Mouse (Mus musculus) 416B (cell line): ENCODE data around the gene Arntl2.

ENCODE experiments used
- DNase-seq: peaks from one replicate; pipeline ENCODE4 v3.0.0; 2011; ENCODE audit warnings: low read depth

Arntl2 gene

DNA sequence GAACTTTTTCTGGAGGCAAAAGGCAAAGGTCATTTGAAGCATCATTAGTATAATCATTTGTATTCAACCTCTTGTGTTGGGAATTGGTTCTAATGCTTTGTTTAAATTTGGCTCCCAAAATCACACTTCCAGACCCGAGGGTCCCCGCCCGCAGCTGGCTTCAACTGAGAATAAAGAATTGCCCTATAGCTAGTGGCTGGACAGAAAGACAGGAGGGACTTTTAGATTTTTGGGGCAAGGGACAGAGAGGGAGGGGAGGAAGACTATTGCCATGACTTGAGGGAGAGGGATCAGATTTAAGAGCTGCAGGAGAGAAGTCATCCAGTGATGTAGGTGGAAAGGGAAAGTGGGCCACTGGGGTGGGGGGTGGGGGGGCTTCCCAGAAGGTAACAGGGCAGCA is 14.3 kb upstream of the Arntl2 start:
- DNase-seq, result no peak

DNA sequence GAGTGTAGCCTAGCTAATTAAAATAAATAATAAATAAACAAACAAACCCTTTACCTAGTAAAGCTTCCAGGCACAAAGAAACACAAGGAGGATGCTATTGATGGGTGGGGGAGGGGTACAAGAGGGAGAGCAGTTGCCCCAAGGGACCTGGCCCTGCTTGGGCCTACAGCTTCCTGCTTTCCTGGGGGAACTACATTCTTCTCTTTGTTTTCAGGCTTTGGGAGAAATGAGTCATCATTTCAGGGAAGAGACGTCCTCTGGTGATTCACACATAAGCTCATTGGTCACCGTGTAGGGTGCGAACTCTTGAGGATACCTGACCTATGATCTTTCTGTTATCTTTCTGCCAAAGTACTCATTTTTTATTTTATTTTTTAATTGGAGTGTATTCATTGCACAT is 2.3 kb upstream of the Arntl2 start:
- peak; percentile 64 for DNase-seq

DNA sequence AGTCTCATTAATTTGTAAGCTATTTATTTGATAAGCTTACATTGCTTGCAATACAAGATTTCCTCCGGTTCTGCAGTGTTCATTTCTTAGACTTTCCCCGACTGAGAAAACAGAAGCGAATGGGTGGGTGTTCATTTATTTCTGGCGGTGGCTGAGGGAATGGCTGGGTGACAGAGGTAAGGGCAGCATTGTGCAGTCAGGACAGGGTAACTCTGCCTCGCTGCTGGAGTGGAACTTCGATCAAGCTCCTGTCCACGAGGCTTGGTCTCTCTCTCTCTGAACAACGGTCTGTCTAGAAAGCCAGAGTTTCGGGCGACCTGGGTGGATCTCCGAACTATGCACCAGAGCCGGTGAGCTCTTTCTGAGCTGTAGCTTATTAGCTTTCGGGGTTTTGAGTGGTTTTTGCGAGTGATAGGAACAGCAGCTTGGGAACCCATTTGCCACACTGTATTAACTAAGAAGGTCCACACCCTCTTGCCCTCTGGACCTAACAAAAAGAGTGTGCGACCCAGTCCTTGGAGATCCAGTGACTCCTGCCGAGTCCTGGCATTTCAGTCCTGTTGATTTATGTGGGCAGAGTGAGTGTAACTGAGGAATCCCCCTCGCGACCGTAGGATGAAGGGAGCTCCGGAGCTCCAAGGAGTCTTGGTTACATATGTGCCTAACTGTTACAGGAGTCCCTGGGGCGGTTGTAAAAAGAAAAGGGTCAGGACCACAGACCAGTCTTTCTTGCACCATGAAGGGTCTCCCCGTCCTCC is 510 bp upstream of the Arntl2 start:
- no peak for DNase-seq

DNA sequence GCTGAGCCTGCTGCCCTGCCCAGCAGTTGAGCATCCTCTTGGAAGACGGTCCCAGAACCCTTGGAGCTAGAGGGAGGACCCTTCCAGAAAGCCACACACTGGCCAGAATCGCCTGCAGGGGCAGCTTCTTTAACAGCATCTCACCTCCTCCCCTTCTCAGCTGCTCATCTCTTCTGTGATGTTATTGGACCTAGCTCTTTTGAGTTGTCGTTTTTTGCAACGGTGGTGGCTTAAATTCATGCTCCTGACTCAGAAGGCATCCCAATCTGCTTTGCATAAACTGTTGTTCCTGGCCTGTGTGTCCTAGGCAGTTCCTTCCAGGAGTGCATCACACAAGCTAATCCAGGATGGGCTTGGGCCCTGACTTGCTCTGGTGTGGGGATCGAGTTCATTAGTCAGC is 1.6 kb downstream of the Arntl2 start:
- DNase-seq, result no peak

DNA sequence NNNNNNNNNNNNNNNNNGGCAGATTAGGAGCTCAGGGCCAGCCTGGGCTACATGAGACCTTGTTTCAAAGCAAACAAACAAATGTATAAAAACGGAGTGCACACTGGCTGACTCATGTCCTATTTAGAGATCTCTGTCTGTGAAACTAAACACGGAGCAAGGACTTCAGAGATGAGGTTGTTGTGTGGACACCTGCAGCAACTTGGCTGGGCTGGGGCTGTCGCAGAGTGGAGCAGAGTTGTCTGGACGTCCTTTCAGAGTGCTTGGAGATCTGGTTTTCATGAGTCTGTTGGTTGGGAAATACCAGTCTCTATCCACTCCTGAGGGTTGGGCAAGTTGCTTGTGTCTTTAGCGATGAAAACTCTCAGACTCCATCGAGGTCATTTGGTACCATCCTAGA is 14.1 kb downstream of the Arntl2 start:
- no peak for DNase-seq

DNA sequence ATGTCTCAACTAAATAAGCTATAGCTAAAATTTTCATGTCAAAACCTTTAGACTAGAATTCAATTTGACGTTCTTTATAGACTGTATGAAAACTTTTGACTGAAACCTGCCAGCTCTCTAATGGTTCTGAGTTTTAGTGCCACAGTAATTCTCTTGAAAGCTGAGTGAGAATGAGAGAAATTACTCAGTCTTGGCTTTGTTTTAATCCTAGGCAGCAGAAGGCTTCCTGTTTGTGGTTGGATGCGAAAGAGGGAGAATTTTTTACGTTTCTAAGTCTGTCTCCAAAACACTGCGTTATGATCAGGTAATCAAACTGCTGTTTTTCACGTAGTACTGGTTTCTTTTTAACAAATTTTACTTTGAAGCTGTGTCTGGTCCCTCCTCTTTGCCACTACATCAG is 17.2 kb downstream of the Arntl2 start:
- DNase-seq, result no peak

DNA sequence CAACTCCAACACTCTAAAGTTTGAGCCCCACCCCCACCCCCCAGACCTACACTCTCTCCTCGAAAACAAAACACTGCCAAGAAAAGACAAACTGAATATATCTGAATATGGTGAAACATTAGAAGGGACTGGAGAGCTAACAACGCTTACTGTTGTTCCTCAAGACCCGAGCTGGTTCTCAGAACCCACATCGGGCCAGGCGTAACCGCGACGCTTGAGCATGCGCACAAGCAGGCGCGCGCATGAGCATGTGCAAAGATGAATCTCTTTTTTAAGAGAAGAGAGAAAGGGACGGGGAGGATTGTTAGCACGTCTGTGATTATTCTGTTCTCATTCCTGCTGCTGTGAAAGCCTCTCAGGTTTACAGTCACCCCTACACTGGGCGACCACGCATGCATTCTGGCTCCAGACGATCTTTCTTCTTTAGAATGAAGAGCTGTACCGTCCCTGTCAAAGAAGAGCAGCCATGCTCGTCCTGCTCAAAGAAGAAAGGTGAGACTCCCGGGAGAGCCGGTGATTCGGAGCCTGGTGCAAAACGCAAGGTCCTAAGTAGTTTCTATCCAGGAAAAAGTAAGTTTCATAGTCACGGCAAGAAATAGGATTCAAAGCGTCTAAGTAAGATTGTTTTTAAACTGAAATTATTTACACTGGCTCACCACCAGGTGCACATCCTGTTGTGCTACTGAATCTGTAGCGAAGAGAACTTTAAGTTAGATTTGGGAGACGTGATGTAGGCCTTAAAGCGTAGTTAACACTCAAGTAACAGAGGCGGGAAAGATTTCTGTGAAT is 24.5 kb downstream of the Arntl2 start:
- DNase-seq, result no peak

DNA sequence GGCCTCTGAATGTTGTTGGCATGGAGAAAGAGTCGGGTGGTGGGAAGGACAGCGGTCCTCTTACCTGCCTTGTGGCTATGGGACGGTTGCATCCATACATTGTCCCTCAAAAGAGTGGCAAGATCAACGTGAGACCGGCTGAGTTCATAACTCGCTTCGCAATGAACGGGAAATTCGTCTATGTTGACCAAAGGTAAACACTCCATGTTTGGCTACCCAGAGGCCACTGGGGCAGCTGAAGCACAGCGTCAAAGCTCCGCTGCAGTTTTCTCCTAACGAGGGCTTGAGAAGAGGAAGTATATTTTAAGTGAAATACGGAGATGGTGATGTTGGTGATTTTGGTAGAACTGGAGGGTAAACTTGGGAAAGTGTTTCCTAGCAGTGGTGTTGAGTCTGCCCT is 26.1 kb downstream of the Arntl2 start:
- no peak for DNase-seq

DNA sequence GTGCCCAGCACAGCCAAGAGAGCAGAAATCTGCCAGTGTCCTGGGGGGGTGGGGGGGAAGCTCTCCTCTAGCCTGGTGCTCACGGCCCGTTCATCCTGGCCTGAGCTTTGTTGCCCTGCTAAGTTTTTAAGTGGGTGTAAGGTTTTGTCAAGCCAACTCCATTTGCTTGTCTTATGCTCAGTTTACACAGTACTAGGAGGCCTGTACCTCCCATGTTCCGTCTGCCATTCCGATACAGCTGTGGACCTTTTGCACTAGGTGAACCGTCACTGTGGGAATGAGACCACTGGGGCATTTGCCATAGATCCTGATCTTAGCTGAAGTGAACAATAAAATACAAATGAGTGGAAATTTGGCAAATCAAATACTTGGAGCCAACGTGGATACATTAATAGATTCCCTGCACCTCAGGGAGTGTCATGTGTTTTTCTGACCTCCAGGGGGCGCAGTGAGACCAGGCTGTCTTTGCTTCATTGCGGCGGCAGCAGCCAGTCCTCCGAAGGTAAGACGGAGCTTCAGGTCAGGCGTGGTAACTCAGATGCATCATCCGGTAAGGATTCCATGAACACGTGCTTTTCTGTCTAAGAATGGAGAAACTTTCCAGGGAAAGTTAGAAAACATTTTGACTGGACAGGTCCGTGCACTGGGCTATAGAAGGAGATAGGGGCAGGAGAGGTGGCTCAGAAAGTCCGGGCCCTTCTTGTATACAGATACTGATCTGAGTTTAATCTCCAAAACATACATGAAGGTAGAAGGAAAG is 29.1 kb downstream of the Arntl2 start:
- peak; percentile 65 for DNase-seq

DNA sequence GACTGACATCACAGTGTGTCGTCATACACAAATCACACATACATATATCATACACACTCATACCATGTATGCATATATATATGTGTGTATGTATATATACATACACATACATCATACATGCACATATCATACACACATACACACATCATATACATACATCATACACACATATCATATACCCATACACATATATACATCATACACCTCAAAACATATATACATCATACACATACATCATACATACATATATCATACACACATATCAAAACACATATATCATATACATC is 29.6 kb downstream of the Arntl2 start:
- DNase-seq, result no peak

DNA sequence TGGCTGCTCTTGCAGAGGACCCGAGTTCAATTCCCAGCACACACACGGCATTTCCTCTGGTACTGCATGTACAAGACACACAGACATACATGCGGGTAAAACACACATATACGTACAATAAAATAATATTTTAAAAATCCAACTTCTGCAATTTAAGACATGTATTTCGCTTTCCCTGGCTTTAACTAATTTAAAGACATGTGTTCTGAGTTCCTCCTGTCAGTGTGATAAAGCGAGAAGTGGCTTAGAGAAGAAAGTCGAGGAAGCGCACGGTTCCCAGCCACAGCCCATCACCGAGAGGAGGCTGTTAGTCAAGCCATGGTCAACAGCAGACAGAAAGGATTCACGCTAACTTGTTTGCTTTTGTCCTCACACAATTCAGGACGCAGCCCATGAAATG is 35.5 kb downstream of the Arntl2 start:
- DNase-seq, result no peak

DNA sequence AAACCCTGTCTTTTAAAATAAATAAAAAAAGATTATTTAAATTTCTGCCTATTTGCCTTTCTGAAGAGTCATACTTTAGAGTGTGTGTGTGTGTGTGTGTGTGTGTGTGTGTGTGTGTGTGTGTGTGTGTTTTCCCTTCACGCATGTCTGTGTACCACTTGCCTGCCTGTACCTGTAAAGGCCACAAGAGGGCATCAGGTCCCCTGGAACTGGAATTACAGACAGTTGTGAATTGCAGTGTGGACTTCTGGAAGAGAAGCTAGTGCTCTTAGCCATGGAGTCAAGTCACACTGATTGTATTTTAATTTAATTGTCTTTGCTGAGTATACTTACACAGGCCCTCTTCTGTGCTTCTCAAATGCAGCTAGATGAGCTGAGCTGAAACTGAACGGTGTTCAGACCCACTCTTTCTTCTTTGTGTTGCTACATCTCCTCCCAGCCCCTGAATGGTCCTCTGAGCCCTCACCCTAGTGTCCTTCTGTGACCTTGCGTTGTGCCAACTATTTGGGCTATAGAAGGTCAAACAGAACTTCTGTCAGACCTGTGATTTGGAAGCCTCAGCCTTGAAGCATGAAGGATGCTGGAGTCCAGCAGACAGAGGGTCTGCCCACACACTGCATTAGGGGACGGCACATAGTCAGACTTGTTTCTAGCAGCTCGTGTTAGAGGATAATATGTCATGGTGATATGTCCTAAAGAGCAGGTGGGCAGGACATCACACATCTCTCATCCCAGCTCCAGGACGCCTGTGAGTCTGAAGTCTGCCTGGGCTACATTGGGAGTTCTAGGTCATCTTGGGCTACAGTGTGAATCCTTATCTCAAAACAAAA is 37.8 kb downstream of the Arntl2 start:
- DNase-seq, result peak; percentile 83

DNA sequence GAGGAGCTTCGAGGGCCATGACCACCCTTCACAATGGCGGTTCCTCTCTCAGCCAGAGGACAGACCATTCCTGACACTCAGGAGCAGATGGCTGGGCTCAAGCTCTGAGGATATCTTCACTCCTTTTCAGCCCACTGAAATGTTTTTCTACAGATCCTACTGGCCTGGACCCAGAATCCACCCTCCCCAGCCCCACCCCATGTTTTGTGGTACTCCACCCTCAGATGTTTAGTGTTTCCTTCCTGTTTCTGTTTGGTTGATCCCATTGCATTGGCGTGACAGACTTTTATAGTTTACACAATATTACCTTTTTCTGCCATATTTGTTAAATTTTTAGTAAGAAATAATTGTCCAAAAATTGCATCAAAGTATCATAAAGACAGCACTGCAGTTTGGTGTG is 38.5 kb downstream of the Arntl2 start:
- no peak for DNase-seq

DNA sequence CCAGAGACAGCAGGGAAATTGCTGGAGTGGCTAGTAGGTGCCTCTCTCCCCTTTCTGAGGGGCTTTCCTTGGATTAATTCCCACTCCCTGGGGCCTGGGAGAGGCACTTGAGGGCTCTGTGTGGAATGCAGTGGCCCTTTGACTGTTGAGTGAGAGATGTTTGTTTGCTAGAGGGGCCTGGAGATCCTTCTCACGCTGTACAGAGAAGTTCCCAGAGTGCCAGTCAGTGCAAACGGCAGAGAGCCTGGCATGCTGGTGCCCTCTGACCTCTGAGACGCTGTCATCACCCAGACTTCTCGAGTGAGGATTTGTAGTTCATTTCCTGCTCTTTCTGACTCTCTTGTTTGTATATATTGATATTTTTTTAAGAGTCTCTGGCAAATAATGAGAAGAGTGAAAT is 39.9 kb downstream of the Arntl2 start:
- no peak for DNase-seq

DNA sequence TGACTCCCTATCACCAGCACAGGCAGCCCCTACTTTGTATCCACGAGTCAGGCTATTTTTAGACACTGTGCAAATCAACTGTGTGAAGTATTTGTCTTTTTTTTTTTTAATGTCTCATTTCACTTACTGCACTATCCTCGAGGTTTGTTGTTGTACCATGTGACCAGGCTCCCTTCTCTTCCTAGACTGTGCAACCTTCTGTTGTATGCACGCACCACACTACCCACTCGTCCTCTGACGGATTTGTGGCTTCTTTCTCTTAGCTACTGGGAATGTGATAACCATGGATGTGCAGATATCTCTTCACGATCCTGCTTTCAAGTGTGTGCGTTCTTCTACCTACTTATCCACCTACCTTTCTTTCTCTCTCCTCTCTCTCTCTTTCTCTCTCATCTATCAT is 41.5 kb downstream of the Arntl2 start:
- DNase-seq, result no peak

DNA sequence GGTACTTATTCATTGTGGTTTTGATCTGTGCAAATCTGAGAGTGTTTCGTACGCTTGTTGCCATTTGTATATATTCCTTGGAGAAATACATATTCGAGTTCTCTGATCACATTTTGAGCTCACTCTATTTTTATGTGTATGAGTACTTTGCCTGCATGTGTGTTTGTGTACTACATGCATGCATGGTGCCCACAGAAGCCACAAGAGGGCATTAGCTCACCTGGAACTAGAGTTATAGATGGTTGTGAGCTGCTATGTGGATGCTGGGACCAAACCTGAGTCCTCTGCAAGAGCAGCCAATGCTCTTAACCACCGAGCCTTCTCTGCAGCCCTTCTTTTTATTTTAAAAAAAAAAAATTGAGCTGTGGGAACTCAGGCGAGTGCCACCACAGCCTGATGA is 42.5 kb downstream of the Arntl2 start:
- DNase-seq, result no peak

DNA sequence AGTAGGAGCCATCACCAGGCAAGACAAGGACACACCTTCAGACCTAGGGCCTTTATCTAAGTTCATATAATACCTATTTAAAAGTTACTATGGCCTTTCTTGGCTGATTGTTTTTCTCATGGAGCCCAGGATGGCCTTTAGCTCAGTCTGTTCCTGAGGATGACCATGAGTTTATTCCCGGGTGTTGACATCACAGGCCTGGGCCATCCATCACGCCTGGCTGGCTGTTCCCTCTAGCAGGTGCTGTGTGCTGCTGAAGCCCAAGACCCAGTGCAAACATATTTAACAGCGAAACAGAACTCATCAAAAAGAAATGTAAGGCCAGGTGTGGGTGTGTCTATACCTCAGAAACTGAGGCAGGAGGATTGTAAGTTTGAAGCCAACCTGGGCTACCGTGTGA is 43.0 kb downstream of the Arntl2 start:
- no peak for DNase-seq

DNA sequence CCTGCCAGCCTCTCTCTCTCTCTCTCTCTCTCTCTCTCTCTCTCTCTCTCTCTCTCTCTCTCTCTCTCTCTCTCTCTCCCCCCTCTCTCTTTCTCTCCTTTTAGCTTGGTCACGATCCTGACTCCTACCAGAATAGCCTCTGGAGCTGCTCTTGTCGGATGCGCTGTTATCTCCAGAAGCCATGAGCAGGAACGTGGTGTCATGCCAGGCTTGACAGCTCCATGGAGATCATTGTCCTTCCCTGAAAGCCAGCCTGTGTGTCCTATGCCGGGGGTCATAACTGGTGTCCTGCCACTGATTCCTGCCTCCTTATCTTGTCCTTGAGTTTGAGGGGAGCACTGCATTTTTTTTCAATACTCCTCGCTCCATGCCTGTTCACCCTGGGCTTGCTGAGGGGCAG is 49.0 kb downstream of the Arntl2 start:
- no peak for DNase-seq

DNA sequence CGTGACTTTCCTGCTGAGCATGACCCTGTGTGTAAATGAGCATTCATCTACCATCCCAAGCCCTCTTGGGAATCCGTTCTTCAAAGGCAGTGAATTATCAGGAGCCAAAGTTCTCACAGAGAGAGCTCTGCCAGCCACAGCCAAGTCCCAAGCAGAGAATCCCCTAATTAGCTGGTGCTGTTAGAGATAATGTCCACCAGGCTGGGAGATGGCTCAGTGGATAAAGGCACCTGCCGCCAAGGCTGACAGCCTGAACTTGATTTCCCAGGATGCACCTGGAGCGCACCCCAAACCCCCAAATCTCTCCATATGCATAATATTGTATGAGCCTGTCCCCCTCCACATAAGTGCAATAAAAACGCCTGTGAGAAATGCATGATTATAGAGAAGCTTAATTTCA is 49.5 kb downstream of the Arntl2 start:
- DNase-seq, result no peak

DNA sequence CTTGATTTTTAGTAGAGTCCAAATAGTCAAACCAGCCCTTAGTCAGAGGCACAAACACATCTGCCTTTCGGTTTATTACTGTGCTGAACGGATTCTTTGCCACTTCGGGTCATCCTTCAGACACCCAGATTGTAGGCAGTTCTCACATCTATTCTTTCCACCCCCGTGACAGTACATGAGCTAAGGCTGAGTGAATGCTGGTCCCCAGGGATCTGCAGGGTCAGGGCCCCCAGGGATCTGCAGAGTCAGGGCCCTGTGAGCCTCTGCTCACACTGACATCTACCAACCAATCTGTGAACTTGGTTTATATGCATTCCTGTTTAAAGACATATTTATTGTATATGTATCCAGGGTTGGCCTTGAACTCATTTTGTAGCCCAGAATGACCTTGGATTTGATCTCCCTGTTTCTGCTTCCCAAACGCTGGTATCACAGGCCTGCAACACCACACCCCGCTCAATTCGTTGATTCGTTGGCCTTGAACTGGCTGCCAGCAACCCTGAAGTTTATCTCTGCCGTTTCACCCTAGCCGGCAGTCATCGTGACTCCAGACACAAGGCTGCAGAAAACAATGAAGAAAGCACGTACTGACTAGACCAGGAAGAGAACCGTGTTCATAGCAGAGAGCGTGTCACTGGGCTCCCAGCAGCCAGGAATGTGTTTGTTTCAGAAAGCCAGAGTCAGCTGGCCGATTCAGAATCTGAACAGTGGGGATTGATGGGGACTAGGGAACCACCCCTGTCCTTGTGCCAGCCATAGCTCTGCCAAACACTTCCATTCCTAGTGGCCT is 50.3 kb downstream of the Arntl2 start:
- no peak for DNase-seq

DNA sequence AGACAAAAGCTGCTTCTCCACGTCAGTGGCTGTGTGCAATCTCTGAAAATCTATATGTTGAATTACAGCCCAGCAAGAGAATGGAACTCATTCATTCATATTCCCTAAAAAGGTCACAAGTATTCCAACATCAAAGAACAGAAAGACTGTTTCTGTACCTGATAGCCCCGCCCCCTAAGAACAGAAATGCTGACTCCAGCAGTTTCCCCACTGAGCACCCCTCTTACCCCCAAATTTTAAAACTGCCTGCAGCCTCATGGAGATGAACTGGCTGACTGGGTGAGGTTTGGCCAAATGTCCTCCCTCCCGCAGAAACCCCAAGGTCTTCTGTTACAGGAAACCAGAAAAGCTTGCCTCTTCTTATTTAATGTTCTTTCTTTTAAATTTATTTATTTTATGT is 51.5 kb downstream of the Arntl2 start:
- DNase-seq, result no peak

DNA sequence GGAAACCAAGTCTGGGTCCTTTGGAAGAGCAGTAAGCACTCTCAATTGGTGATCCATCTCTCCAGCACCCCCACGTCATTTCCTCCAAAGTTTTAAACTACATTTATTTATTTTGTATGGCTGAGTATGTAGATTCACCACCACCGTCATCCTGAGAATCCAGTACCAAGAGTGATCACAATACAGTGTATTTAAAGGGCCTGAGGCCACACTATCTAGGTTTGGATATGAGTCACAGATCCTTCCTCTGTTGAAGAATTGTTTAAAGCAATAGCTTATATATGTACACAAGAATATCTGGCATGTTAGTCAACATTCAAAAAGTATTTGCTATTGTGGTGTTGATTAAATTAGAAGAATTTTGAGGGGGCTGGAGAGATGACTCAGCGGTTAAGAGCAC is 52.4 kb downstream of the Arntl2 start:
- DNase-seq, result peak; percentile 45
